Mouse (Mus musculus): ENCODE results near the gene Rpgr. TPM values are rescaled to one million over a fixed set of nuclear protein-coding genes. Genes with fewer than 3 reads are reported as not detected.

The Rpgr gene
- polyA plus RNA-seq, 1 experiment, result 0.15 TPM

DNA sequence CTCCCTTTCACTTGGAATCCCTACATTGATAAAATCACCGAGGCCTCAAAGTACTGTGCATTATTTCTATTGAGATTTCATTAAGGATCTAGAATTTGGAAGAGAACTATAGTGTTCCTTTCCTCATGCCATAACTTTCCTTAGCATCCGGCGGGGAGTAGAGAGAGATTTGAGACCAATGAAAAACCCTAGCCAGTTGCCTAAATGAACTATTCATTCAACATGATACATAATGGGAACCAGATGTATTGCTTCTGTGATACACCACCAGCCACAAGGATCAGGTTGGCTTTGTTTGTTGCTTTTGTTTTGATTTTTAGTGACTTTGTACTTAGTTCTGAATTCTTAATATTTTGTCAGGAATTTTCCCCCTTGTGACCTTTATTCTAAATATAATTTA is 136.3 kb downstream of the Rpgr start:
- Histone ChIP-seq H3K4me3 (ENCODE audit: low read depth, low read length) (no peak overlapping the region), H3K4me1 (ENCODE audit: control insufficient read depth, insufficient read depth, insufficient read length, low read length) (no peaks in the 10 kb centered on the region), H3K27ac (ENCODE audit: insufficient read depth, low read depth, low read length) (no peak overlapping the region), H3K27me3 (ENCODE audit: control insufficient read depth, insufficient read depth, low read length) (no peaks in the 10 kb centered on the region), H3K36me3 (ENCODE audit: control insufficient read depth, insufficient read depth, low read length) (no peaks in the 10 kb centered on the region)
- TF ChIP-seq CTCF (IDR thresholded peaks at IDR 0.05; ENCODE audit: extremely low read depth, insufficient read length, insufficient replicate concordance, low read depth, low read length), result no peak
- TF ChIP-seq POLR2A (IDR thresholded peaks at IDR 0.05; ENCODE audit: low read depth, low read length), result no peak
- 90% methylated on average over 3 of the region's 3 CpGs for WGBS

DNA sequence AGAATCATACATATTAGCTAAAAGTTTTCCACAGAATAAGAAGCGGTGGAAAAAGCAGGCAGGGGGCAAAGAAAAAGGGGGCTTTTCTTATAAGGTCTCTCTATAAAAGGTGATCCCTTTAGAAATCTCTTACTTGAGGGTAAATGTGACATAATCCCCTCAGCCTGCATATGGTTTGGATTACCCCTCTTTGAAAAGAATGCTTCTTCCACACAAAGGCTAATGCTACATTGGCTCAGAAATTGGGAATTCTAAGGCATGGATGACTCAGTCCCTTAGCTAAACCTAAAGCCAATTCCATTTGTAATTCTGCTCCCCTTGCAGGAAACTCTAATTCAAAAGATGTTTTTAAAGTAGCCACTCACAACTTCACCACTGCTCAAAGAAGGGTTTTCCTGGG is 136.7 kb downstream of the Rpgr start:
- H3K27me3 ChIP-seq (ENCODE audit: control insufficient read depth, insufficient read depth, low read length), result no peaks in the 10 kb centered on the region
- H3K27ac ChIP-seq (ENCODE audit: insufficient read depth, low read depth, low read length), result no peak overlapping the region
- TF ChIP-seq POLR2A (IDR thresholded peaks at IDR 0.05; ENCODE audit: low read depth, low read length) (no peak), CTCF (IDR thresholded peaks at IDR 0.05; ENCODE audit: extremely low read depth, insufficient read length, insufficient replicate concordance, low read depth, low read length) (no peak)
- H3K36me3 ChIP-seq (ENCODE audit: control insufficient read depth, insufficient read depth, low read length), result no peaks in the 10 kb centered on the region
- 91% methylated on average over 1 of the region's 1 CpGs for WGBS
- no peaks in the 10 kb centered on the region for H3K4me1 ChIP-seq (ENCODE audit: control insufficient read depth, insufficient read depth, insufficient read length, low read length)
- H3K4me3 ChIP-seq (ENCODE audit: low read depth, low read length), result no peak overlapping the region

DNA sequence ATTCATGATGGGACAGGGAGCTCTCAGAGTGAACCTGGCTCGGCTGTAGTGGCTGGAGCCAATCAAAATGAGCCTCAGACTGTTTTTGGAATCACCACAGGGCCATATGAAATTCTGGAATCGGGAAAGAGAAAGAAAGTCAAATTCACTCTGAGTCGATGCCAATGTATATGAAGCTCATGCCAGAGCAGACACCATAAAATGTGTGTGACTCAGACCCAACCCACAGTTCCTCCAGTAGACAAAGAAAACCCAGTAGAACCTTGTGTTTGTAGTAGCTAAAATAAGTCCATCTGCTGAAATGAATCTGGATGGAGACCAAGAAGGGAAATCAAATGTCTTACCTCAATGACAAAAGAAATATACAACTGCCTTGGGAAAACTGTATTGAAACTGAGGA is 142.8 kb downstream of the Rpgr start:
- Histone ChIP-seq H3K27ac (ENCODE audit: insufficient read depth, low read depth, low read length) (no peak overlapping the region), H3K4me3 (ENCODE audit: low read depth, low read length) (no peak overlapping the region), H3K36me3 (ENCODE audit: control insufficient read depth, insufficient read depth, low read length) (no peaks in the 10 kb centered on the region), H3K27me3 (ENCODE audit: control insufficient read depth, insufficient read depth, low read length) (no peaks in the 10 kb centered on the region), H3K4me1 (ENCODE audit: control insufficient read depth, insufficient read depth, insufficient read length, low read length) (no peaks in the 10 kb centered on the region)
- WGBS, result 49% methylated on average over 3 of the region's 3 CpGs
- TF ChIP-seq CTCF (IDR thresholded peaks at IDR 0.05; ENCODE audit: extremely low read depth, insufficient read length, insufficient replicate concordance, low read depth, low read length) (no peak), POLR2A (IDR thresholded peaks at IDR 0.05; ENCODE audit: low read depth, low read length) (no peak)

DNA sequence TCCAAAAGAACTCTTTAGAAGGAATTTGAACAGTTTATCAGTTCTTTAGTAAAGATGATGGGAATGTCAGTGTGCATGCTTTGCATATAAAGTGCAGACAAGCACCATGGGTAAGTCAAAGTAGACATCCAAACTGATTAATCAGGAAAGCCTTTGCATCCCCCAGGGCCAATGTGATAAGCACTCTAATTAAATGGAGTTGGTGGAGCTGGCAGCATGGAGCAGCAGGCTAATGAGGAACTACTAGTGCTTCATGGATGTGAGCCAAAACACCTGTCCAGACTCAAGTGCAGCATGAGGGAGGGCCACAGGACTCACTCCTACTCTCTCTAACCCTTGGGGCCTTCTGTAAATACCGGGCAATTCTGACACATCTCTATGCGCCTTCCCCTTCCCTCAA is 145.2 kb downstream of the Rpgr start:
- H3K27me3 ChIP-seq (ENCODE audit: control insufficient read depth, insufficient read depth, low read length), result no peaks in the 10 kb centered on the region
- no peaks in the 10 kb centered on the region for H3K36me3 ChIP-seq (ENCODE audit: control insufficient read depth, insufficient read depth, low read length)
- 45% methylated on average over 2 of the region's 2 CpGs for WGBS
- H3K4me3 ChIP-seq (ENCODE audit: low read depth, low read length), result no peak overlapping the region
- H3K27ac ChIP-seq (ENCODE audit: insufficient read depth, low read depth, low read length), result no peak overlapping the region
- TF ChIP-seq CTCF (IDR thresholded peaks at IDR 0.05; ENCODE audit: extremely low read depth, insufficient read length, insufficient replicate concordance, low read depth, low read length), result no peak
- TF ChIP-seq POLR2A (IDR thresholded peaks at IDR 0.05; ENCODE audit: low read depth, low read length), result no peak
- H3K4me1 ChIP-seq (ENCODE audit: control insufficient read depth, insufficient read depth, insufficient read length, low read length), result no peaks in the 10 kb centered on the region

DNA sequence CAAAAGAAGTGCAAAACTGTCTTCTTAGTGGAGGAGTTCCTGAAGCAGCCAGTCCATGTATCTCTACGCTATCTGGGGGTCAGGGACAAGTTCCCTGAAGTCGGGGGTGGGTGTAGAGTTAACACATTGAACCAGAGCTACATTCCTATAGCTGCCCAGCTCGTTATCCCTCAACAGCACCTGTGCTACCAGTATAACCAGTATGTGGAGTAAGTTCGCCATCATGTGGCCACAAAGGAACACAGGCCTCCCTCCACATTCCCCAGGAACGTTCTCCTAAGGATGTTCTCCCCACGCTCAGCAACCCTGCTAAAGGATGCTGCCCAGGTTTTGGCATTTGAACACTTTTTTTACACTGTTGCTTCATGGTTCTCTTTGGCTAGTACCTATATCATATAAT is 146.0 kb downstream of the Rpgr start:
- no peaks in the 10 kb centered on the region for H3K36me3 ChIP-seq (ENCODE audit: control insufficient read depth, insufficient read depth, low read length)
- no peaks in the 10 kb centered on the region for H3K27me3 ChIP-seq (ENCODE audit: control insufficient read depth, insufficient read depth, low read length)
- WGBS, result 18% methylated on average over 6 of the region's 6 CpGs
- H3K27ac ChIP-seq (ENCODE audit: insufficient read depth, low read depth, low read length), result no peak overlapping the region
- no peaks in the 10 kb centered on the region for H3K4me1 ChIP-seq (ENCODE audit: control insufficient read depth, insufficient read depth, insufficient read length, low read length)
- H3K4me3 ChIP-seq (ENCODE audit: low read depth, low read length), result no peak overlapping the region
- TF ChIP-seq POLR2A (IDR thresholded peaks at IDR 0.05; ENCODE audit: low read depth, low read length) (no peak), CTCF (IDR thresholded peaks at IDR 0.05; ENCODE audit: extremely low read depth, insufficient read length, insufficient replicate concordance, low read depth, low read length) (peak; percentile 36; the same call in 1 of the 2 replicates)

DNA sequence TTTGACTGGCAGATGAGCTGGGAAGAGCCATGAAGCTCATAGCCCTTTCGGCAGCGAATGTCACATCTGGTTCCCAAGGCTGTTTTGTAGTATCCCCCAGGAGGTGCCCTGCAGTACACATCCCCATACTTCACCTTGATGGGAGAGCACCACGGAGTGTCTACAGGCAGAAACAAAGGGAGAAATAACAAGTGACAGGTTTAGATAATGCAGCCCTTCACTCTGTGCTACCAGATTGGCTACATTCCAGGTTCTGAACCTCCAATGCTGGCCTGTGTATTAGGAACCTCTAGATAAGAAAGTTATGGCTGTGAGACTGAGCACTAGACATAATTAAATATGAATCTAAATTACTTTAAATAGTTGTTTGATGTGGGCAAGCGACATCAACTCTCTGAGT is 147.3 kb downstream of the Rpgr start:
- 60% methylated on average over 4 of the region's 4 CpGs for WGBS
- Histone ChIP-seq H3K4me1 (ENCODE audit: control insufficient read depth, insufficient read depth, insufficient read length, low read length) (no peaks in the 10 kb centered on the region), H3K36me3 (ENCODE audit: control insufficient read depth, insufficient read depth, low read length) (no peaks in the 10 kb centered on the region), H3K27me3 (ENCODE audit: control insufficient read depth, insufficient read depth, low read length) (no peaks in the 10 kb centered on the region), H3K4me3 (ENCODE audit: low read depth, low read length) (no peak overlapping the region), H3K27ac (ENCODE audit: insufficient read depth, low read depth, low read length) (no peak overlapping the region)
- TF ChIP-seq POLR2A (IDR thresholded peaks at IDR 0.05; ENCODE audit: low read depth, low read length), result no peak
- no peak for TF ChIP-seq CTCF (IDR thresholded peaks at IDR 0.05; ENCODE audit: extremely low read depth, insufficient read length, insufficient replicate concordance, low read depth, low read length)

DNA sequence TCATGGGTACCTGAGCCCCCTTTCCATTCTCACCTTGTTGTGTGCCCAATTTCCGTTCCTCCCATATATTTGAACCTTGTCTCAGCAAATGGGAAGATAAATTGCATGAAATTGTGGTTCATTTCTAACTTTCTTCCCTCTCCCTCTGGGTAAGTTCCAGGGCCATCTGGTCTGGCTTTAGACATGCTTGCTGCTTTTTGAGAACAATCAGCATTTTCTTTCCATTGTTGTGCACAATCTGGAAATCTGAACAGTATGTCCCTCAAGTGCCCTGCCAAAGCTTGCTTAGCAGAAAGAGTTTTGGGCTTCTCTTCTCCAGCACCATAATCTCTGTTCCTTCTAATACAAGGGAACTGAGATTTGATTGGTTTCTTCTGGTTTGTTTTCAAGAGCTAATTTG is 152.9 kb downstream of the Rpgr start:
- Histone ChIP-seq H3K27ac (ENCODE audit: insufficient read depth, low read depth, low read length) (no peak overlapping the region), H3K4me1 (ENCODE audit: control insufficient read depth, insufficient read depth, insufficient read length, low read length) (no peaks in the 10 kb centered on the region), H3K27me3 (ENCODE audit: control insufficient read depth, insufficient read depth, low read length) (no peaks in the 10 kb centered on the region), H3K36me3 (ENCODE audit: control insufficient read depth, insufficient read depth, low read length) (no peaks in the 10 kb centered on the region), H3K4me3 (ENCODE audit: low read depth, low read length) (no peak overlapping the region)
- 68% methylated on average over 1 of the region's 1 CpGs for WGBS
- no peak for TF ChIP-seq POLR2A (IDR thresholded peaks at IDR 0.05; ENCODE audit: low read depth, low read length)
- TF ChIP-seq CTCF (IDR thresholded peaks at IDR 0.05; ENCODE audit: extremely low read depth, insufficient read length, insufficient replicate concordance, low read depth, low read length), result no peak

DNA sequence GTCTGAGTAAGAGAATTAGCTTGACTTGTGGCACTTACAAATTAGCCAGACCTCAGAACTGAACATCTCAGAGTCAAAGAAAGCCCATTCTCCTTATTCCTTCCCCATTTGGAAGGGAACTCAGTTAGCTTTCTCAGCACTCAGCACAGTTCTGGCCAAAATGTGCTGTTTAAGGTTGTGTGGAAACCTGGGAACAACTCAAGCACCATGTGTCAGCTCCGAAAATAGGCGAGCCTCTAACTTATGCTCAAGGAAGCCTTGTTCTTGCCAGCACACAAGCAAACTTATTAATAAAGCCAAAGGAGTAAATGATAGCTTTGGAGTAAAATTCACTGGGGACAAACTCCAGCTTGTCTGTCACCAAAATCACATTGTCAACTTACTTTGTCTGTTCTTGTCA is 153.4 kb downstream of the Rpgr start:
- no peak overlapping the region for H3K4me3 ChIP-seq (ENCODE audit: low read depth, low read length)
- WGBS, result 71% methylated on average over 2 of the region's 2 CpGs
- H3K4me1 ChIP-seq (ENCODE audit: control insufficient read depth, insufficient read depth, insufficient read length, low read length), result no peaks in the 10 kb centered on the region
- no peaks in the 10 kb centered on the region for H3K36me3 ChIP-seq (ENCODE audit: control insufficient read depth, insufficient read depth, low read length)
- no peaks in the 10 kb centered on the region for H3K27me3 ChIP-seq (ENCODE audit: control insufficient read depth, insufficient read depth, low read length)
- no peak for TF ChIP-seq POLR2A (IDR thresholded peaks at IDR 0.05; ENCODE audit: low read depth, low read length)
- no peak for TF ChIP-seq CTCF (IDR thresholded peaks at IDR 0.05; ENCODE audit: extremely low read depth, insufficient read length, insufficient replicate concordance, low read depth, low read length)
- H3K27ac ChIP-seq (ENCODE audit: insufficient read depth, low read depth, low read length), result no peak overlapping the region

Data from small intestine, adult 2 months (tissue).